Mouse (Mus musculus) lung, adult 2 months (tissue): ENCODE results near the gene Vegfb.

Experiments used
- CTCF ChIP-seq: fragments of 200-500 bp; IDR thresholded peaks from 2 replicates; pipeline ENCODE4 v1.5.1; 2011; ENCODE audit warnings: mild to moderate bottlenecking, low read length, control low read depth; ENCODE audit not compliant: insufficient read depth
- POLR2A ChIP-seq: fragments of 200-500 bp; IDR thresholded peaks from 2 replicates; pipeline ENCODE4 v1.6.1; 2011; ENCODE audit warnings: low read depth, mild to moderate bottlenecking, control low read depth, low read length, borderline replicate concordance; ENCODE audit errors: extremely low read depth

DNA sequence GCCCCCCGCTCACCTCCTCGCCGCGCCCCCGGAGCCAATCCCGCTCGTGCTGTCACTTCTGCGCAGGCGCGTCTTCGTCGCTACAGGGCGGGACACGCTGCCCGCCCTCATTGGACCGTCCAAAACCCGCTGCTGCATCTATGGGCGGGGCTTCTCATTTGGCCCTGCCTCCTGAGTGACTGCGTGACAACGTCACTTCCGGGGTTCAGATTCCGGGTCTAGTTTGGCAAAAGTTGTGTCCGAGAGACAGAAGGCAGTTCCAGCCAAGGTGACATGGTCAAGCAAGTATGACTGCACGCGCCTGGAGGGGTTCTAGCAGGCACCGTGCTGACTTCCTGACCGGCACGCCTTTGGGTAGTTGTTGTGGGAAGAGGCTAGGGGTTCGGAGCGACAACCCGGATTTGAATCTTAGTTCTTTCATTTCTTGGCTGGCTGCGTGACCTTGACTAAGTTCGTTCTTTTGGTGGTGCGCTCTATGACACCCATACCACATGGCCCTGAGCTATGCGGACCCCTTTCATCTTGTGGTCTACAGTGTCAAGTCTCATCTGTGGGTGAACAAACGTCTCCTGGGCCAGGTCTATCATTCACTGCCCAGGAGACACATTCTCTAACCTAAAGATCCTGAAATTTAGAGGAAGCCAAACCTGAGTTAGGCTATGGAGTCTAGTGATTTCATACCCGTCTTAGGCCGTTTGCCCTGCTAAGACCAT, 6.9 kb downstream of the Vegfb start, which contains the start of gene Fkbp2:
- TF ChIP-seq CTCF (no peak), POLR2A (peak; percentile 98)
